Mouse (Mus musculus): ENCODE measurements around the gene Cep135.

GRCm38 (mm10) chr5:76627770-76628169, 39.3 kb downstream of the Cep135 start:
- no peak for TF ChIP-seq HCFC1 (IDR thresholded peaks at IDR 0.05; ENCODE audit: borderline replicate concordance, insufficient read depth, low read length)
- TF ChIP-seq ZNF384 (IDR thresholded peaks at IDR 0.05; ENCODE audit: low read depth, low read length): no peak
- no peak for TF ChIP-seq ZC3H11A (IDR thresholded peaks at IDR 0.05; ENCODE audit: borderline replicate concordance, low read depth, low read length)
- no peak for TF ChIP-seq MAFK (IDR thresholded peaks at IDR 0.05; ENCODE audit: insufficient read depth, low read depth, low read length)
- no peak for TF ChIP-seq CHD2 (IDR thresholded peaks at IDR 0.05; ENCODE audit: low read depth, low read length)
